Mouse (Mus musculus) 416B (cell line): ENCODE measurements around the gene Ak3.
"Not testable (repeated sequence)": the region's sequence is repeated elsewhere in the genome, so short reads cannot be mapped to it uniquely, and the experiment has no call there.

Experiments used
- DNase-seq: peaks from one replicate; pipeline ENCODE4 v3.0.0; 2011; ENCODE audit warnings: low read depth

Gene Ak3

DNA sequence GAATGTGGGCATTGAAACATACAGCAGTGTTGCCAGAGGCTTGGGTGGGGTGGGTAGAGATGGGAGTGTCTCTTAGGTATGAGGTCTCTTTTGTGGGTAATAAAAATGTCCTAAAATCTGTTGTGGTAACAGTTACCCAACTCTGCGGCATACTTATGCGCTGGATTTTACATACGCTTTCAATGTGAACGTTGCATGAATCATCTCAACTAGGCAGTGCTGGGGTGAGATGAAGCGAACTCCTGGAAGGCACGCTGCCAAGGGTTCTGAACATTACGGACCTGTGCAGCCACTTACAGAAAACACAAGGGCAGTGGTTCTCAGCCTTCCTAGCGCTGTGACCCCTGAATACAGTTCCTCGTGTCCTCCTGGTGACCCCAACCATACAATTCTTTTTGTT is 5.1 kb downstream of the Ak3 start:
- peak; percentile 86 for DNase-seq

GRCm38 (mm10) chr19:29042143-29042542 is 5.6 kb downstream of the Ak3 start:
- DNase-seq: no peak

- no peak for DNase-seq
These were observed 7.6 kb downstream of the Ak3 start for GRCm38 (mm10) chr19:29040206-29040605.

- DNase-seq: no peak
These were observed 8.4 kb downstream of the Ak3 start for GRCm38 (mm10) chr19:29039334-29039733.

DNA sequence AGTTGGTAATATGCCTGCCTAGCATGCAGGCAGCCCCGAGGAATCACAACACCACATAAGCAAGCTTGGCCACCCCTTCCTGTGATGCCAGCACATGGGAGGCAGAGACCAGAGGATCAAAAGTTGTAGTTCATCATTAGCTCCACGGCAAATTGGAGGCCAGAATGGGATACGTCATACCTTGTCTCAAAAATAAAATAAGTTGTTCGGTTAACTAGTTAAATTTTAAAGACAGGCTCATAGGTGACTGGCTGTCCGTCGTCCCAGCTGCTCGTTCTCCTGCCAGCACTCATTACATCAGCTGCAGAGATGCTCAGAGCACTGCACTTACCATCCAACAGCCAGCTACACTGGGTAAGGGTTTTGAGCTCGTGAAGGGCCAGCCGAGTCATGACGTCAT is 10.2 kb downstream of the Ak3 start:
- DNase-seq: no peak

- DNase-seq: no peak
These were observed 10.7 kb downstream of the Ak3 start for GRCm38 (mm10) chr19:29037026-29037425.

DNA sequence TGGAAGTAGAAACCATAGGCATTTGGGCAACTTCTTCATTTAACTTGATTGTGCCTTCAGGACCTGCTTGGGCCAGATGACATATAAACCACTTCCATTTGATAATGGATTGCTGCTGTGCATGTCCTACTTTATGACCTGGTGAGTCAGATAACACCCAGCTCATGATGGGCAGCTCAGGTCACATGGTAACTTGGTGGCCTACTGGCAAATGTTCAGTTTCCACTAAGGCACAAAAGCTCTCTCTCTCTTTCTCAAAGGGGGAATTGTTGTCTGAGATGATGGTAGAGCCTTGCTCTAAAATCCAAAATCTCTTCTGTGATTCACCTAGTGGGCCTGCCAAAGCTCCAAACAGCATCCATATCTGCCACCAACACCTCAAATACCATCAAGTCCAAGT is 15.1 kb downstream of the Ak3 start:
- peak; percentile 43 for DNase-seq

GRCm38 (mm10) chr19:29031788-29032187 is 16.0 kb downstream of the Ak3 start:
- DNase-seq: no peak

DNA sequence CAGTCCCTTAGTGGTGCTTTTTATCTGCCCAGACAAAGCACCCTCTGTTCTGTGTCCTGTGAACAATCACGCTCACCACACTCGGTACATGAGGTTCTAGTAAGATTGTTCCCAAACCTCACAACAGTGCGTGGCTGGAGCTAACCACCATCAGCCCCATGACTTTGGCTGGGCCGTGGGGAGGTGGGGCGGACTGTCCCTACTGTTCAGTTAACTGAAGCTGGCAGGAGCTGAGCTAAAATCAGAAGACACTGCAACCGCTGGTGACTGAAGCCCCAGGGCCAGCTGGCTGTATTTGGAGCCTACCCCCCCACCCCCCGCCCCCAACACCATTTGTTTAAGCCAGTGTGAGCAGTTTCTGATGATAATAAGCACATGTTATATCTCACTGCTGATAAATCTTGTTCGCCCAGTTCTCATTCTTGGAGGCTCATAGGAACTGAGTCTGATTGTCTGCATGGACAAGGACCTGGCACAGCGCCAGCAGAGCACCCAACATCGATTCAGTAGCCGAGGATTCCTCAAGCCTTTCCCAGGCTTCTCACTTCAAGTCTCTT is 23.3 kb downstream of the Ak3 start:
- DNase-seq: no peak

DNA sequence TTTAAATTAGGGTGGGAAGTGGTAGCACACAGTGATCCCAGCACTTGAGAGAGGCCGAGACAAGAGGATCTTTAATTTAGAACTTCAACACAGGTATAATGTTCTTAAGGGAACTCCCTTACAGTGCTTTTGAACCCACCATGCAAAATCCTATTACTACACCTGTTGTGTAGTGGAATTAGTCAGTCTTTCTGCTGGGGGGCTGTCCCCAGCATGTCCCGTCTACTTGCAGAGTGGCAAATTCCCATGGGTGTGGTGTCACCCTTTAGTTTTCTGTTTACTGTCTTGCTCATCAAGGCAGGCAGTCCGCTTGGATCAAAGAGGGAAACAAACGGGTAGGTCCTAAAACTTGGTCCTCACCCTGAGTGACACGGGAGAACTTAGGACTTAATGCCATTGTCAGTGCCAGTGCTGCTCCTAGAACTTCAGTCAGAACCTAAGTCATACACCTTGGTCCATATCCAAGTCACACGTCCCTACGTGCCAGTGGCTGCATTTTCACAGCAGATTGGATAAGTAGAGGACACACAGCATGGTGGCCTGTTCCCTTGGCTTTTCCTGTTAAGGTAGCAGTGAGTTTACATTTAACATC is 25.9 kb downstream of the Ak3 start:
- no peak for DNase-seq

GRCm38 (mm10) chr19:29019647-29020046 is 28.1 kb downstream of the Ak3 start:
- no peak for DNase-seq

DNA sequence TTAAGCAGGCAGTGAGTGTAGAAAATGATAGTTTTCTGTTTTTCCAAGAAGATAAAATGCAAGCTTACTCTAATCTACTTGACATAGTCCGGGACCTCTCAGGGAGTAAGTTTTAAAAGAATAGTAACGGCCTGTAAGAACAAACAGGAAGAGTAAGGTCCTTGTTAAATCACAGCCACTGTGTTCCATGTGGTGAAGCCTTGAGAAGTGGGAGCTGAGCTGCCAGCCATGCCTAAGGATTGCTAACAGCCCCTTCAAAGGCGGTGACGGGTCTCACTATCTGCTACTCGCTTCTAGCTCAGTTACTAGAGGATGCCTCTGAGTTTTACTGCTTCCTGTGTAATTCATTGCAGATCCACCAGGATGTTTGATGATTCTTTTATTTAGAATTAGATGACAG is 31.0 kb downstream of the Ak3 start:
- DNase-seq: no peak

DNA sequence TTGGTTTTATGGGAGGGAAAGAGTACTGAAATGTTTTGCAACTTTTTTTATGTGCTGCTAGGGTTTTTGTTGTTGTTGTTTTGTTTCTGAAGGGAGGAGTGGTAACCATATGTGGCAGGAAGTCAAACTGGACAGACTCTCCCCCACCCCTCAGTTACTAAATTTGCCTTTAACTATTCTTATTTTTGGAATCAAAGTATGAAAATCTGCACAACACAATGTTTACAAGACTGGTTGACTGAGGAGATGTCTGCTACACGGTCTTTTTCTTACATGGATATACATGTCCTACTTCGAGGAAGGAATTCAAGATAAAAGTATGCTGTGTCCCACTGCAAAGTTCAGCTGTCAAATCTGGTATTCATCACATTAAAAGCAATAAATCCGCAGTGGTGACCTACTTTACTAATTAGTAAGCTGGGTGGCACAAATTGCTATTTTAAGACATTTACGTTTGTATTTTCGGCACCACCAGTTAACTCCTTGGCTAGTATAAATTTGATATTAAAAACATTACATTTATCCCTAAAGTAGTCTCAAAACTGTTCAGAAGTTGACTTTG is 31.5 kb downstream of the Ak3 start:
- no peak for DNase-seq

DNA sequence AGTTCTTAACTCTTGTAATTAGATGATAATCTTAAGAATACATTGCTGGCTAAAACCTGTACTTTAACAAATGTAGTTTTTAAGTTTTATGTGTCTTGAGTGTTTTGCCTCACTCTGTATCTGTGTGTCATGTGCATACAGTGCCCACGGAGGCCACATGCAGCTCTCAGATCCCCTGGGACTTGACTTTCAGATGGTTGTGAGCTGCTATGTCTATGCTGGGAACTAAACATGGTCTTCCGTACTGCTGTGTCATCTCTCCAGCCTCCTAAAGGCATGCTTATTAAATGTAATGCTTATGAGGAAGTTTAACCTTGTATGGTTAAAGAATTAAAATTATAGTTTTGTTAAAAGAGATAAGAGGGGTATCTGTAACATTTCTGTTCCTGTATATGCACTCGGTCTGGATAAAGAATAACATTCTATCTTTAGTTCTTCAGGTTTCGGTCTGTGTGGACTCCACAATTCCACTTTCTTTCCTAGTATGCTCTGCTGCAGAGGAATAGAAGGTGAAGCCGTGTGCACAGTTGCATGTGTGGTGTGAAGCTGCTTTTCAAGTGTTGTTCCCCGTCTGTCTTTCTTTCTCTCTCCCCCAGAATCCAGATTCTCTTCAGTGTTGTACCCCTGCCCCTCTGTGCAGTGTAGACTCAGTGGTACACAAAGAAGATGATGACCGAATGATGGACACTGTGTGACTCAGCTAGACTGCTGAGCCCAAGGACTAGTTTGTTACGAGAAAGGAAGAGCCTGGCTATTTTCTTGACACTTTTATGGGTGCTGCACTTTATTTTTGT is 32.2 kb downstream of the Ak3 start:
- DNase-seq: no peak

DNA sequence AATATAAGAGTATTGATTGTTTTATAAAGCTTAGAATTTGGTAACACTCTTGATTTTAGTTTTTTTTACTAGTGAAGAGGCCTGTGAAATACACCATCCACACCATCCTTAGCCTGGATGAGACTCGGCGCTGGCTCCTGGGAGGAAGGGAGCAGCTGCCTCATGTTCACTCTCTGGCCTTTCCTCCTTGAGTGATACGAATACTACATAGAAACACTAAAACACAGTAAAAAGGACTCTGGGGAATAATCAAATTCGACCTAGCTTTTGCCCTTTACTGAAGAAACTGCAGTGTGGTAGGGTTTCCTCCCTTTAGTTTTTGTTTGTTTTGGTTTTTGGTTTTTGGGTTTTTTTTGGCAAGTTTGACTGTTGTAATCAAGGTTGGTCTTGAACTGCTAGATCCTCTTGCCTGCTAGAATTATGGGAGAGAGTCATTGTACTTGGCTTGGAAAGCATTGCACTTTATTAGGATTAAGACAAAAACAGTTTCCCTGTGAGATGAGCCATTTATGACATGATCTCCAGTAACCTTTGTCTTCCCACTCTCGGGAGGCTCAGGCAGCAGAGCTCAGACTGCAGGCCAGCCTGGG is 33.2 kb downstream of the Ak3 start:
- no peak for DNase-seq

DNA sequence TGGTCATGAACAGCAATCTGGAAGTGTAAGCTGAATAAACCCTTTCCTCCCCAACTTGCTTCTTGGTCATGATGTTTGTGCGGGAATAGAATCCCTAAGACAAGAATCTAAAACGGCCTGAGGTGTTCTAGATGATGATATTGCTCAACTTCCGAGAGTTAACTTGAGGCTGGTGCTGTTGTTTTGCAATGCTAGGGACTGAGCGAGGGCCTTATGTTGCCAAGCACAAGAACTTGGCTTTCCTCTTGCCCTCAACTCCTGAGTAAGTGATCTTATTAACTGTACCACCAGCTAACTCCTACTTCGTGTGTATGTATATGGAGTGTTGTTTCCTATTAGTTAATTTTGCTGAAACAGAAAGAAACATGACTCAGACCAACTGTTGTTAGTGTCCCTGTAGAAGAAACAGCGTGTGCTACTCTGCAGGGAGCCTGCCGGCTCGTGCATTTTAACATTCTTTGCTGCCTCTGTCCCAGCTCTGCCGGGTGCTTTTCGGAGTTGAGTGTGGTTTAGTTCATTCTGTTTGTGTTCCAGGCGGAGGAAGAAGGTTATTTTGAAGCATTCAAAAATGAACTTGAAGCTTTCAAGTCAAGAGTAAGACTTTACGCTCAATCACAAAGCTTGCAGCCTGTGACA is 36.3 kb downstream of the Ak3 start:
- DNase-seq: peak; percentile 70

DNA sequence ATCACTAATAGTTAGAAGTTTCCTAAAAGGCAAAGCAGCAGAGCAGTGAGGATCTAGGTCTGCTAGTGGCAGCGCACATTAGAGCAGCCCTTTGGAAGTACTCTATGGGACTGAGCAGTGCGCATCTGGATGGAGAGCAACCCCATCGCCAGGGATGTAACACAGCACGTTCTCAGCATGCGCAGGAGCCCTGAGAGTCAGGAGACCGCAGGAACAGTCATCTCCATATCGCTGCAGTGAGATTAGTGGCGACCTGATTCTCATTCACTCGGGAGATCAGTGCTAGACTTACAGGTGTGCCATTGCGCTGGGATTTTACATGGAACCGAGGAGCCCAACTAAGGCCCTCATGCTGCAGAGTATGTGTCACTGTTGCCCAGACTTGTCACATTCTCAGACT is 38.7 kb downstream of the Ak3 start:
- DNase-seq: no peak

DNA sequence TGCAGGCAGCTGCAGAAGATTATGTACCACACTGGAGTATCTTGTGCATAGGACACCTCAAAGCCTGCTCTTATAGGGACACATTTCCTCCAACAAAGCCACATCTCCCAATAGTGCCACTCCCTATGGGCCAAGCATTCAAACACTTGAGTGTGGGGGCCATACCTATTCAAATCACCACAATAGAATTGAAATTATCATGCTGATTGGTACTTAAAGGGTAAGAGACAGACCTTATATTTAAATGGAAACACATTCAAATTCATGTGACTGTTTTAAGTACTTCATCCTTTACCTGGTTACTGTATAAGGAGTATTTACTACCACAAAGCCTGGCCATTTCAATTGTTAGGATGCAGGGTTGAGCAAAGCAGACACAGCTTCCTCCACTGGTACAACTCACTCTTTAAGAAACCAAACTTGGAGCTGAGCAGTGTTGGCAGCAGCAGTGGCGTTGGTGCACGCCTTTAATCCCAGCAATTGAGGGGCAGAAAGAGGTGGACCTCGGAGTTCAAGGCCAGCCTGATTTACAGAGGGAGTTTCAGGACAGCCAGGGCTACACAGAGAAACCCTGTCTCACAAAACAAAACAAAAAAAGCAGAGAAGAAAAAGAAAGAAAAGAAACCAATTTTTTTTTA is 39.6 kb downstream of the Ak3 start:
- no peak for DNase-seq

- DNase-seq: not testable (repeated sequence)
These were observed 47.4 kb downstream of the Ak3 start for GRCm38 (mm10) chr19:29000321-29000720.

GRCm38 (mm10) chr19:28997976-28998630 is 49.7 kb downstream of the Ak3 start:
- no peak for DNase-seq

GRCm38 (mm10) chr19:28995366-28995765 is 52.4 kb downstream of the Ak3 start:
- peak; percentile 41 for DNase-seq
